In genomic region chrX:168639556-168640356, GRCm38 (mm10) we compare ENCODE assay signal across 8 mouse cellular contexts. TPM values are rescaled to one million over a fixed set of nuclear protein-coding genes. Genes with fewer than 3 reads are reported as not detected.
DNase-seq lines count a peak whose midpoint lies in the region; ATAC-seq and TF ChIP-seq lines count a peak whose summit lies in the region.

No protein-coding gene starts in this region.

- no peaks in the 10 kb centered on the region for H3K79me2 ChIP-seq in myocyte (ENCODE audit: control insufficient read depth, insufficient read depth)

- TF ChIP-seq POLR2A in brain, embryonic 14.5 days (IDR thresholded peaks at IDR 0.05; ENCODE audit: borderline replicate concordance, extremely low read depth, insufficient read depth, insufficient read length, poor library complexity, severe bottlenecking), result no peak
- TF ChIP-seq POLR2A in myocyte (IDR thresholded peaks at IDR 0.05; ENCODE audit: insufficient read length, low read depth), result no peak

- H3K9me3 ChIP-seq in erythroblast, embryonic 14.5 days (ENCODE audit: control insufficient read depth, low read length), result no peaks in the 10 kb centered on the region
- no peaks in the 10 kb centered on the region for H3K9me3 ChIP-seq in heart, embryonic 13.5 days
- no peaks in the 10 kb centered on the region for H3K9me3 ChIP-seq in kidney, postnatal 0 days (replicated peaks; ENCODE audit: low read length)
- no peaks in the 10 kb centered on the region for H3K9me3 ChIP-seq in liver, embryonic 11.5 days (ENCODE audit: control insufficient read depth, low read length)

- peak; percentile 77 for DNase-seq in CD4-positive helper T cell, adult 2 months (ENCODE audit: low read depth, low spot score)
- peak; percentile 73 for DNase-seq in brain, embryonic 14.5 days (ENCODE audit: low read depth)
- peak; percentile 66 for DNase-seq in kidney, postnatal 0 days (ENCODE audit: low spot score)
- peak; percentile 41 for DNase-seq in liver, embryonic 11.5 days (ENCODE audit: low spot score)
- DNase-seq in spleen, postnatal 4 days (ENCODE audit: low spot score in 2 of 2), result peak; percentile 60 to 76

- no peaks in the 10 kb centered on the region for H3K36me3 ChIP-seq in erythroblast, embryonic 14.5 days (ENCODE audit: control insufficient read depth)
- H3K36me3 ChIP-seq in heart, embryonic 13.5 days, result no peaks in the 10 kb centered on the region
- H3K36me3 ChIP-seq in kidney, postnatal 0 days (ENCODE audit: insufficient read depth, low read length), result no peaks in the 10 kb centered on the region
- no peaks in the 10 kb centered on the region for H3K36me3 ChIP-seq in liver, embryonic 11.5 days (ENCODE audit: control insufficient read depth, insufficient read depth, low read length)
- no peaks in the 10 kb centered on the region for H3K36me3 ChIP-seq in myocyte (ENCODE audit: control insufficient read depth, insufficient read depth)

- peak overlapping the region; percentile 63 for H3K4me2 ChIP-seq in heart, embryonic 13.5 days
- peak overlapping the region; percentile 50 for H3K4me2 ChIP-seq in kidney, postnatal 0 days (ENCODE audit: low read length)
- peak overlapping the region; percentile 55 for H3K4me2 ChIP-seq in liver, embryonic 11.5 days
- H3K4me2 ChIP-seq in myocyte (ENCODE audit: low read depth), result peak overlapping the region; percentile 74

- peaks cover 3% of the 10 kb centered on the region; the same call in 1 of the 2 replicates for H3K4me1 ChIP-seq in erythroblast, embryonic 14.5 days (ENCODE audit: control insufficient read depth)
- no peaks in the 10 kb centered on the region for H3K4me1 ChIP-seq in heart, embryonic 13.5 days
- H3K4me1 ChIP-seq in kidney, postnatal 0 days (replicated peaks; ENCODE audit: insufficient read depth, low read length), result no peaks in the 10 kb centered on the region
- no peaks in the 10 kb centered on the region for H3K4me1 ChIP-seq in liver, embryonic 11.5 days (replicated peaks; ENCODE audit: control insufficient read depth, insufficient read depth, low read length)

- H3K4me3 ChIP-seq in erythroblast, embryonic 14.5 days (replicated peaks), result peak overlapping the region; percentile 58
- H3K4me3 ChIP-seq in heart, embryonic 13.5 days, result peak overlapping the region; percentile 52
- H3K4me3 ChIP-seq in kidney, postnatal 0 days (replicated peaks; ENCODE audit: low read depth, low read length), result peak overlapping the region; percentile 30
- peak overlapping the region; percentile 36 for H3K4me3 ChIP-seq in liver, embryonic 11.5 days (ENCODE audit: low read depth, low read length)
- peak overlapping the region; percentile 12 for H3K4me3 ChIP-seq in myocyte

- H3K27me3 ChIP-seq in erythroblast, embryonic 14.5 days (ENCODE audit: control insufficient read depth), result no peaks in the 10 kb centered on the region
- no peaks in the 10 kb centered on the region for H3K27me3 ChIP-seq in heart, embryonic 13.5 days (replicated peaks)
- H3K27me3 ChIP-seq in kidney, postnatal 0 days (ENCODE audit: insufficient read depth, low read length), result no peaks in the 10 kb centered on the region
- no peaks in the 10 kb centered on the region; the same call in 1 of the 2 replicates for H3K27me3 ChIP-seq in liver, embryonic 11.5 days (replicated peaks; ENCODE audit: control insufficient read depth, insufficient read depth, low read length)
- H3K27me3 ChIP-seq in myocyte (ENCODE audit: control insufficient read depth, insufficient read depth, insufficient read length), result no peaks in the 10 kb centered on the region

- H3ac ChIP-seq in myocyte (ENCODE audit: control insufficient read depth, insufficient read length), result no peak overlapping the region

- H3K27ac ChIP-seq in heart, embryonic 13.5 days (replicated peaks), result peak overlapping the region; percentile 24; the same call in 1 of the 2 replicates
- H3K27ac ChIP-seq in kidney, postnatal 0 days, result no peak overlapping the region
- H3K27ac ChIP-seq in liver, embryonic 11.5 days (ENCODE audit: low read depth, low read length), result no peak overlapping the region

- no peak for ATAC-seq in heart, embryonic 13.5 days (ENCODE audit: extremely low read depth, insufficient number of reproducible peaks, low FRiP score, low TSS enrichment)
- ATAC-seq in kidney, postnatal 0 days (replicated peaks; ENCODE audit: low FRiP score, low read depth), result peak; percentile 46; the same call in 1 of the 2 replicates
- ATAC-seq in liver, embryonic 11.5 days (replicated peaks; ENCODE audit: low FRiP score), result peak; percentile 80

- WGBS in heart, embryonic 13.5 days, result 18% methylated on average over 11 of the region's 11 CpGs
- WGBS in kidney, postnatal 0 days, result 27% methylated on average over 11 of the region's 11 CpGs
- WGBS in liver, embryonic 11.5 days, result 21% methylated on average over 11 of the region's 11 CpGs

- H3K9ac ChIP-seq in heart, embryonic 13.5 days, result peak overlapping the region; percentile 66
- 0 out of 2 replicates have a peak overlapping the region, but pooled peaks have one; percentile 10 for H3K9ac ChIP-seq in kidney, postnatal 0 days (ENCODE audit: low read depth, low read length)
- 0 out of 2 replicates have a peak overlapping the region, but pooled peaks have one; percentile 20 for H3K9ac ChIP-seq in liver, embryonic 11.5 days (ENCODE audit: low read depth, low read length)

- peak; percentile 62 for TF ChIP-seq CTCF in brain, embryonic 14.5 days (IDR thresholded peaks at IDR 0.05; ENCODE audit: borderline replicate concordance, extremely low read depth, insufficient read depth, insufficient read length)
- TF ChIP-seq CTCF in kidney, postnatal 0 days (IDR thresholded peaks at IDR 0.05; ENCODE audit: low read depth), result peak; percentile 67

TF ChIP-seq in myocyte, 11 proteins besides CTCF, POLR2A, EP300 and RAD21:
- TF ChIP-seq E2F4 (IDR thresholded peaks at IDR 0.05; ENCODE audit: insufficient read depth), result no peak
- no peak for TF ChIP-seq MYOD1 (IDR thresholded peaks at IDR 0.05; ENCODE audit: control insufficient read depth in 1 of 3, insufficient read length in 2 of 3, low read depth in 2 of 3)
- TF ChIP-seq TCF12 (IDR thresholded peaks at IDR 0.05; ENCODE audit: insufficient read depth, poor library complexity, severe bottlenecking), result no peak
- no peak for TF ChIP-seq CEBPB (IDR thresholded peaks at IDR 0.05; ENCODE audit: insufficient read depth, poor library complexity, severe bottlenecking)
- no peak for TF ChIP-seq REST (IDR thresholded peaks at IDR 0.05; ENCODE audit: insufficient read depth, insufficient read length)
- TF ChIP-seq MYOG (IDR thresholded peaks at IDR 0.05; ENCODE audit: control insufficient read depth in 1 of 3, insufficient read depth in 1 of 3, insufficient read length in 2 of 3, low read depth in 2 of 3), result no peak
- TF ChIP-seq SRF (IDR thresholded peaks at IDR 0.05; ENCODE audit: control insufficient read depth, insufficient read length, low read depth), result no peak
- no peak for TF ChIP-seq TCF3 (IDR thresholded peaks at IDR 0.05; ENCODE audit: insufficient read length, low read depth)

RNA-seq across cellular contexts. Expression of gene Msl3, which starts 33.9 kb away (rescaled TPM):
- polyA plus RNA-seq in brain, embryonic 14.5 days (2012; rRNA removed), result 19.8 and 20.9 TPM in 2 replicates
- polyA plus RNA-seq in erythroblast, embryonic 14.5 days (2012), result 0.26 and 0.28 TPM in 2 replicates
- 32.6 and 39.0 TPM in 2 replicates for polyA plus RNA-seq in heart, embryonic 13.5 days (2015; fragmentation: Nextera tagmentation; extraction: Ambion mirVana)
- 32.2 and 32.6 TPM in 2 replicates for polyA plus RNA-seq in kidney, postnatal 0 days (2015; fragmentation: Nextera tagmentation; extraction: Ambion mirVana)
- 35.5 and 38.2 TPM in 2 replicates for polyA plus RNA-seq in liver, embryonic 11.5 days (2014; fragmentation: Nextera tagmentation; extraction: Ambion mirVana)
- polyA plus RNA-seq in myocyte (2012; fragmentation: generic; extraction: Trizol), result 12.8 TPM

Comparison
In these comparisons a context has a peak if more than half of its experiments do, and no peak if none do; other contexts are left out.
1. H3K9ac ChIP-seq: peak in every context shown above with its lines; median percentile 66 in heart, embryonic 13.5 days; 20 in liver, embryonic 11.5 days; 10 in kidney, postnatal 0 days.
2. RNA of gene Msl3, which starts 33.9 kb away (polyA plus RNA-seq): 35.5 to 38.2 TPM in liver, embryonic 11.5 days, 32.2 to 32.6 TPM in kidney, postnatal 0 days, 32.6 to 39.0 TPM in heart, embryonic 13.5 days, 19.8 to 20.9 TPM in brain, embryonic 14.5 days and 12.8 TPM in myocyte (single experiment); 0.26 to 0.28 TPM in erythroblast, embryonic 14.5 days; every median in the first group is over 10 times any median in the second.
3. Peak in every context shown above with its lines, with median percentiles within 50 percentile points of each other: DNase-seq, H3K4me3 ChIP-seq and H3K4me2 ChIP-seq.